Comparison of ENCODE assay signal across 26 mouse cellular contexts in genomic region chr17:29834333-29834732, GRCm38 (mm10).
A peak's percentile ranks its signal among the peaks of the same experiment; 100 is the strongest.
DNase-seq lines count a peak whose midpoint lies in the region; ATAC-seq and TF ChIP-seq lines count a peak whose summit lies in the region.
"Had no signal": no experiment of that assay in that cellular context is flagged by ENCODE, and none has a peak within 500 bp of the region (broad histone marks: within the 10 kb centered on the region; RNA-seq: fewer than 3 reads in every experiment).

No protein-coding gene starts in this region.

- 58% methylated on average over 9 of the region's 9 CpGs for WGBS in forebrain, embryonic 14.5 days
- WGBS in hindbrain, embryonic 10.5 days: 88% methylated on average over 9 of the region's 9 CpGs
- 39% methylated on average over 9 of the region's 9 CpGs for WGBS in hindbrain, embryonic 15.5 days
- WGBS in liver, postnatal 0 days (ENCODE audit: insufficient replicate concordance): 87% methylated on average over 9 of the region's 9 CpGs

- no peaks in the 10 kb centered on the region for H3K9me3 ChIP-seq in forebrain, embryonic 14.5 days (replicated peaks; ENCODE audit: control insufficient read depth, low read length)
- H3K9me3 ChIP-seq in hindbrain, embryonic 10.5 days: no peaks in the 10 kb centered on the region
- H3K9me3 ChIP-seq in hindbrain, embryonic 15.5 days: no peaks in the 10 kb centered on the region
- H3K9me3 ChIP-seq in liver, postnatal 0 days (ENCODE audit: low read length): no peaks in the 10 kb centered on the region
- H3K9me3 ChIP-seq: embryonic facial prominence, embryonic 13.5 days; heart, embryonic 13.5 days; kidney, embryonic 15.5 days; limb, embryonic 10.5 days; limb, embryonic 15.5 days; liver, embryonic 13.5 days; neural tube, embryonic 12.5 days had no signal

- intact Hi-C loops in heart, postnatal 36 days (cut with DNase I): no loop called here

- no peaks in the 10 kb centered on the region for H3K27me3 ChIP-seq in forebrain, embryonic 14.5 days (replicated peaks; ENCODE audit: control insufficient read depth, insufficient read depth, low read length)
- H3K27me3 ChIP-seq in hindbrain, embryonic 10.5 days (ENCODE audit: insufficient read depth, poor library complexity, severe bottlenecking): peaks cover 3% of the 10 kb centered on the region; the same call in 1 of the 2 replicates
- no peaks in the 10 kb centered on the region for H3K27me3 ChIP-seq in hindbrain, embryonic 15.5 days
- no peaks in the 10 kb centered on the region for H3K27me3 ChIP-seq in liver, postnatal 0 days (ENCODE audit: insufficient read depth, low read length)
- H3K27me3 ChIP-seq: embryonic facial prominence, embryonic 13.5 days; kidney, embryonic 15.5 days; limb, embryonic 15.5 days; neural tube, embryonic 12.5 days; Patski had no signal

- no peak for TF ChIP-seq EP300 in liver, postnatal 0 days (IDR thresholded peaks at IDR 0.05; ENCODE audit: low read depth)

- peak; percentile 61 for ATAC-seq in forebrain, embryonic 14.5 days
- ATAC-seq in hindbrain, embryonic 15.5 days (ENCODE audit: low FRiP score, low read depth): peak; percentile 40
- ATAC-seq in liver, postnatal 0 days: no peak
- ATAC-seq: midbrain, embryonic 16.5 days; Patski had no signal

- H3K4me2 ChIP-seq in forebrain, embryonic 14.5 days (ENCODE audit: low read length): no peak overlapping the region
- no peak overlapping the region for H3K4me2 ChIP-seq in hindbrain, embryonic 15.5 days
- no peak overlapping the region for H3K4me2 ChIP-seq in liver, postnatal 0 days (ENCODE audit: low read depth, low read length)
- H3K4me2 ChIP-seq: embryonic facial prominence, embryonic 13.5 days; heart, embryonic 13.5 days; kidney, embryonic 15.5 days; limb, embryonic 15.5 days; liver, embryonic 13.5 days; neural tube, embryonic 12.5 days had no signal

- peaks cover 10% of the 10 kb centered on the region for H3K4me1 ChIP-seq in forebrain, embryonic 14.5 days (ENCODE audit: control insufficient read depth, insufficient read depth, low read length)
- peaks cover 27% of the 10 kb centered on the region for H3K4me1 ChIP-seq in hindbrain, embryonic 10.5 days (replicated peaks)
- H3K4me1 ChIP-seq in hindbrain, embryonic 15.5 days (replicated peaks): peaks cover 9% of the 10 kb centered on the region
- H3K4me1 ChIP-seq in liver, postnatal 0 days (ENCODE audit: insufficient read depth): no peaks in the 10 kb centered on the region

- H3K36me3 ChIP-seq in forebrain, embryonic 14.5 days (ENCODE audit: control insufficient read depth, insufficient read depth, low read length): peaks cover 23% of the 10 kb centered on the region
- no peaks in the 10 kb centered on the region; the same call in 1 of the 2 replicates for H3K36me3 ChIP-seq in hindbrain, embryonic 10.5 days
- H3K36me3 ChIP-seq in hindbrain, embryonic 15.5 days: no peaks in the 10 kb centered on the region
- H3K36me3 ChIP-seq in liver, postnatal 0 days (replicated peaks; ENCODE audit: insufficient read depth, low read length): no peaks in the 10 kb centered on the region
- H3K36me3 ChIP-seq: embryonic facial prominence, embryonic 13.5 days; heart, embryonic 13.5 days; kidney, embryonic 15.5 days; limb, embryonic 10.5 days; limb, embryonic 15.5 days; liver, embryonic 13.5 days; neural tube, embryonic 12.5 days had no signal

- H3K4me3 ChIP-seq in layer of hippocampus, adult 2 months: no peak overlapping the region; the same call in 1 of the 2 replicates
- H3K4me3 ChIP-seq in forebrain, embryonic 14.5 days (ENCODE audit: low read depth, low read length): no peak overlapping the region
- H3K4me3 ChIP-seq in hindbrain, embryonic 10.5 days: no peak overlapping the region
- no peak overlapping the region for H3K4me3 ChIP-seq in hindbrain, embryonic 15.5 days
- no peak overlapping the region for H3K4me3 ChIP-seq in liver, postnatal 0 days (ENCODE audit: low read depth, low read length)
- H3K4me3 ChIP-seq: embryonic facial prominence, embryonic 13.5 days; heart, embryonic 13.5 days; kidney, embryonic 15.5 days; limb, embryonic 10.5 days; limb, embryonic 15.5 days; liver, embryonic 13.5 days; neural tube, embryonic 12.5 days had no signal

- no peak overlapping the region for H3K9ac ChIP-seq in forebrain, embryonic 14.5 days (ENCODE audit: low read length)
- H3K9ac ChIP-seq in hindbrain, embryonic 15.5 days: no peak overlapping the region
- no peak overlapping the region for H3K9ac ChIP-seq in liver, postnatal 0 days (replicated peaks)
- H3K9ac ChIP-seq: embryonic facial prominence, embryonic 13.5 days; heart, embryonic 13.5 days; kidney, embryonic 15.5 days; limb, embryonic 15.5 days; liver, embryonic 13.5 days; neural tube, embryonic 12.5 days had no signal

- peak overlapping the region; percentile 84 for H3K27ac ChIP-seq in layer of hippocampus, adult 2 months
- H3K27ac ChIP-seq in forebrain, embryonic 14.5 days (ENCODE audit: low read depth, low read length): peak overlapping the region; percentile 88
- H3K27ac ChIP-seq in hindbrain, embryonic 10.5 days: peak overlapping the region; percentile 16; the same call in 1 of the 2 replicates
- H3K27ac ChIP-seq in hindbrain, embryonic 15.5 days (replicated peaks): peak overlapping the region; percentile 52; the same call in 1 of the 2 replicates
- no peak overlapping the region for H3K27ac ChIP-seq in liver, postnatal 0 days (ENCODE audit: low read depth)
- H3K27ac ChIP-seq: embryonic facial prominence, embryonic 13.5 days; heart, embryonic 13.5 days; kidney, embryonic 15.5 days; limb, embryonic 10.5 days; limb, embryonic 15.5 days; liver, embryonic 13.5 days; neural tube, embryonic 12.5 days had no signal

- TF ChIP-seq CTCF in layer of hippocampus, adult 2 months (conservative IDR thresholded peaks at IDR 0.05): no peak
- TF ChIP-seq CTCF in liver, postnatal 0 days (IDR thresholded peaks at IDR 0.05; ENCODE audit: low read depth): no peak

- DNase-seq in layer of hippocampus, adult 2 months (ENCODE audit: low spot score in 2 of 2): no peak
- DNase-seq in layer of hippocampus, adult 9-10 months (ENCODE audit: low spot score): no peak
- DNase-seq in forebrain, embryonic 14.5 days (ENCODE audit: low spot score): peak; percentile 62
- no peak for DNase-seq in hindbrain, embryonic 10.5 days (ENCODE audit: low spot score)
- DNase-seq in heart, postnatal 36 days: no peak
- no peak for DNase-seq in liver, postnatal 0 days
- no peak for DNase-seq in layer of hippocampus, adult 9-11 months
- DNase-seq: adrenal gland, postnatal 25 days; gastrocnemius, postnatal 10 days; heart, postnatal 10 days; kidney, adult 11 months; kidney, postnatal 25 days; liver, embryonic 13.5 days; lung, adult 2 months; lung, postnatal 14 days; right cerebral cortex, postnatal 25 days; thymus, postnatal 25 days had no signal
